Mouse (Mus musculus): Measurements from ENCODE around the gene Cfap221.

Gene Cfap221

GRCm38 (mm10) chr1:119996798-119997581 is at the start of gene Cfap221:
Gene Cfap221, minus strand, starts transcription at chr1:119997234.
- DNase-seq (ENCODE audit: extremely low spot score, low read depth, low spot score), result peak; percentile 62

GRCm38 (mm10) chr1:120044584-120044983 is 47.5 kb upstream of the Cfap221 start:
- DNase-seq (ENCODE audit: extremely low spot score, low read depth, low spot score), result no peak

GRCm38 (mm10) chr1:120042421-120042820 is 45.4 kb upstream of the Cfap221 start:
- DNase-seq (ENCODE audit: extremely low spot score, low read depth, low spot score), result no peak

GRCm38 (mm10) chr1:120038594-120038993 is 41.6 kb upstream of the Cfap221 start:
- DNase-seq (ENCODE audit: extremely low spot score, low read depth, low spot score), result no peak

- DNase-seq (ENCODE audit: extremely low spot score, low read depth, low spot score), result no peak
These were observed 40.1 kb upstream of the Cfap221 start for GRCm38 (mm10) chr1:120037021-120037683.

- DNase-seq (ENCODE audit: extremely low spot score, low read depth, low spot score), result no peak
These were observed 38.5 kb upstream of the Cfap221 start for GRCm38 (mm10) chr1:120035456-120036034.

GRCm38 (mm10) chr1:120034793-120035192 is 37.8 kb upstream of the Cfap221 start:
- DNase-seq (ENCODE audit: extremely low spot score, low read depth, low spot score), result no peak

GRCm38 (mm10) chr1:120033469-120033854 is 36.4 kb upstream of the Cfap221 start:
- no peak for DNase-seq (ENCODE audit: extremely low spot score, low read depth, low spot score)

- peak; percentile 52 for DNase-seq (ENCODE audit: extremely low spot score, low read depth, low spot score)
These were observed 35.9 kb upstream of the Cfap221 start for GRCm38 (mm10) chr1:120032804-120033468.

GRCm38 (mm10) chr1:120030474-120030873 is 33.4 kb upstream of the Cfap221 start:
- no peak for DNase-seq (ENCODE audit: extremely low spot score, low read depth, low spot score)

- DNase-seq (ENCODE audit: extremely low spot score, low read depth, low spot score), result no peak
These were observed 30.7 kb upstream of the Cfap221 start for GRCm38 (mm10) chr1:120027693-120028092.

- no peak for DNase-seq (ENCODE audit: extremely low spot score, low read depth, low spot score)
These were observed 28.0 kb upstream of the Cfap221 start for GRCm38 (mm10) chr1:120025050-120025439.

- no peak for DNase-seq (ENCODE audit: extremely low spot score, low read depth, low spot score)
These were observed 27.5 kb upstream of the Cfap221 start for GRCm38 (mm10) chr1:120024331-120025049.

- no peak for DNase-seq (ENCODE audit: extremely low spot score, low read depth, low spot score)
These were observed 24.9 kb upstream of the Cfap221 start for GRCm38 (mm10) chr1:120021951-120022350.

GRCm38 (mm10) chr1:120020322-120020897 is 23.4 kb upstream of the Cfap221 start:
- no peak for DNase-seq (ENCODE audit: extremely low spot score, low read depth, low spot score)

GRCm38 (mm10) chr1:120019428-120019827 is 22.4 kb upstream of the Cfap221 start:
- DNase-seq (ENCODE audit: extremely low spot score, low read depth, low spot score), result no peak

- no peak for DNase-seq (ENCODE audit: extremely low spot score, low read depth, low spot score)
These were observed 21.9 kb upstream of the Cfap221 start for GRCm38 (mm10) chr1:120018900-120019299.

- no peak for DNase-seq (ENCODE audit: extremely low spot score, low read depth, low spot score)
These were observed 19.2 kb upstream of the Cfap221 start for GRCm38 (mm10) chr1:120016240-120016639.

- DNase-seq (ENCODE audit: extremely low spot score, low read depth, low spot score), result no peak
These were observed 16.1 kb upstream of the Cfap221 start for GRCm38 (mm10) chr1:120013111-120013510.

GRCm38 (mm10) chr1:120012638-120013037 is 15.6 kb upstream of the Cfap221 start:
- DNase-seq (ENCODE audit: extremely low spot score, low read depth, low spot score), result no peak

Measured in hindlimb bud, embryonic 11.5 days (tissue).